Mouse (Mus musculus) kidney, adult 2 months (tissue): Measurements from ENCODE around the gene Dbn1.

Source experiments
- CTCF ChIP-seq: fragments of 200-500 bp; conservative IDR thresholded peaks from 2 replicates; pipeline ENCODE4 v1.5.1; 2011; ENCODE audit warnings: low read depth, mild to moderate bottlenecking, control low read depth, low read length, moderate library complexity, mixed read lengths; ENCODE audit not compliant: insufficient read depth, insufficient read length
- POLR2A ChIP-seq: fragments of 200-500 bp; IDR thresholded peaks from one replicate; pipeline ENCODE4 v1.6.1; 2011; ENCODE audit warnings: low read depth, low read length, control low read depth

DNA sequence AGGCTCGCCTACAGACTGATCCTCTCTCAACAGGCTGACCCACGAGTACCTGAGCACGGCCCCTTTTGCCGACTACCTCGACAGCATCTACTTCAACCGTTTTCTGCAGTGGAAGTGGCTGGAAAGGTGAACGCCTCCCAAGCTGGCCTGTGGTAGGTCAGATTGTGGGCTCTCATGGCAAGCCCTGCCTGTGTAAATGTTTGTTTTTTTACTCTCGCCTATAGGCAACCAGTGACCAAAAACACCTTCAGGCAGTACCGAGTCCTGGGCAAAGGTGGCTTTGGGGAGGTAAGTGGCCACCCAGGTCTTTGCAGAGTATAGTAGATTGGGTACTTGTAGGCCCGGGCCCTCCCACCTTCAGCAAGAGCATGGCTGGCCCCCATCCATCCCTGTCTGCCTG is 36.6 kb downstream of the Dbn1 start:
- TF ChIP-seq CTCF = no peak
- no peak for TF ChIP-seq POLR2A
